Mouse (Mus musculus) CH12.LX (cell line): ENCODE measurements around the gene Tor3a. TPM values are rescaled to one million over a fixed set of nuclear protein-coding genes. Genes with fewer than 3 reads are reported as not detected.

ENCODE experiments used
- DNase-seq: peaks from one replicate; pipeline ENCODE4 v3.0.0-alpha.2; 2013; ENCODE audit errors: extremely low read depth
- H3K27ac ChIP-seq: 2 replicates; pipeline ENCODE4 v1.5.1; 2012; ENCODE audit warnings: low read depth, mild to moderate bottlenecking, control low read depth, moderate library complexity; ENCODE audit not compliant: insufficient read depth
- H3K27me3 ChIP-seq: replicated peaks from 2 replicates; pipeline ENCODE3; 2012; ENCODE audit warnings: inconsistent platforms
- H3K36me3 ChIP-seq, 2 experiments: replicated peaks in 1 of 2; 2 replicates each; pipeline versions ENCODE3 to v1.6.1; 2012; ENCODE audit warnings: inconsistent platforms in 1 of 2, low read length in 1 of 2, mild to moderate bottlenecking in 1 of 2, mixed read lengths in 1 of 2, moderate library complexity in 1 of 2; ENCODE audit not compliant: control insufficient read depth in 1 of 2, insufficient read depth in 1 of 2
- H3K4me1 ChIP-seq, 2 experiments: 2 replicates each; pipeline ENCODE4 v1.6.1; 2012; ENCODE audit warnings: inconsistent platforms in 1 of 2, moderate library complexity in 1 of 2; ENCODE audit not compliant: insufficient read depth in 2 of 2, control insufficient read depth in 1 of 2
- H3K4me2 ChIP-seq: 2 replicates; pipeline ENCODE4 v1.6.1; 2012; ENCODE audit warnings: low read depth, mild to moderate bottlenecking, control low read depth; ENCODE audit not compliant: poor library complexity, insufficient read depth, severe bottlenecking
- H3K4me3 ChIP-seq, 3 experiments: fragments of 150-350 bp in 1 of 3; sonication (generic) in 1 of 3; replicated peaks in 1 of 3; 2 replicates each; pipeline versions ENCODE3 to v1.5.1; 2011 to 2012; ENCODE audit warnings: low read depth in 2 of 3, low read length in 2 of 3, mild to moderate bottlenecking in 2 of 3, moderate library complexity in 2 of 3, control low read depth in 1 of 3, improper control_type of control experiment in 1 of 3, inconsistent platforms in 1 of 3, mixed read lengths in 1 of 3; ENCODE audit not compliant: poor library complexity in 1 of 3
- H3K79me2 ChIP-seq: replicated peaks from 2 replicates; pipeline ENCODE4 v1.6.1; 2012; ENCODE audit warnings: mild to moderate bottlenecking, moderate library complexity; ENCODE audit not compliant: control insufficient read depth, poor library complexity, insufficient read depth, severe bottlenecking; ENCODE audit errors: extremely low read depth
- H3K9ac ChIP-seq: 2 replicates; pipeline ENCODE4 v1.6.1; 2012; ENCODE audit warnings: low read depth, mild to moderate bottlenecking, control low read depth, moderate library complexity; ENCODE audit not compliant: insufficient read depth
- H3K9me3 ChIP-seq: replicated peaks from 2 replicates; pipeline ENCODE3; 2012; ENCODE audit warnings: low read length, inconsistent platforms, mixed read lengths
- BHLHE40 ChIP-seq: IDR thresholded peaks from 2 replicates; pipeline ENCODE4 v1.6.1; 2011; ENCODE audit warnings: mild to moderate bottlenecking, low read depth, low read length, improper control_type of control experiment
- CHD1 ChIP-seq: IDR thresholded peaks from 2 replicates; pipeline ENCODE4 v1.6.1; 2012; ENCODE audit warnings: low read depth, low read length, improper control_type of control experiment, inconsistent platforms
- CTCF ChIP-seq, 2 experiments: IDR thresholded peaks in 1 of 2; conservative IDR thresholded peaks in 1 of 2; 2 replicates each; pipeline ENCODE4 v1.5.1; 2011 to 2012; ENCODE audit warnings: low read depth in 2 of 2, low read length in 2 of 2, improper control_type of control experiment in 1 of 2, inconsistent platforms in 1 of 2, mild to moderate bottlenecking in 1 of 2, moderate library complexity in 1 of 2
- ELF1 ChIP-seq: IDR thresholded peaks from 2 replicates; pipeline ENCODE4 v1.6.1; 2014; ENCODE audit warnings: low read depth, mild to moderate bottlenecking, inconsistent platforms, low read length, improper control_type of control experiment
- JUN ChIP-seq: IDR thresholded peaks from 2 replicates; pipeline ENCODE4 v1.6.1; 2011; ENCODE audit warnings: low read depth, mild to moderate bottlenecking, low read length, improper control_type of control experiment, moderate library complexity; ENCODE audit not compliant: insufficient read depth
- JUND ChIP-seq: conservative IDR thresholded peaks from 2 replicates; pipeline ENCODE4 v1.6.1; 2011; ENCODE audit warnings: low read depth, low read length, improper control_type of control experiment
- KAT2A ChIP-seq: IDR thresholded peaks from 2 replicates; pipeline ENCODE4 v1.6.1; 2012; ENCODE audit warnings: low read length, improper control_type of control experiment, inconsistent platforms; ENCODE audit not compliant: insufficient replicate concordance
- MAZ ChIP-seq: IDR thresholded peaks from 2 replicates; pipeline ENCODE4 v1.6.1; 2012; ENCODE audit warnings: low read depth, mild to moderate bottlenecking, inconsistent platforms, low read length, improper control_type of control experiment, moderate library complexity
- MEF2A ChIP-seq: IDR thresholded peaks from 2 replicates; pipeline ENCODE4 v1.6.1; 2014; ENCODE audit warnings: low read depth, mild to moderate bottlenecking, inconsistent platforms, low read length, improper control_type of control experiment, borderline replicate concordance
- NELFE ChIP-seq: IDR thresholded peaks from 2 replicates; pipeline ENCODE4 v1.6.1; 2011; ENCODE audit warnings: low read depth, low read length, improper control_type of control experiment
- RCOR1 ChIP-seq: conservative IDR thresholded peaks from 2 replicates; pipeline ENCODE4 v1.6.1; 2012; ENCODE audit warnings: low read depth, mild to moderate bottlenecking, inconsistent platforms, low read length, improper control_type of control experiment
- SMC3 ChIP-seq: IDR thresholded peaks from 2 replicates; pipeline ENCODE4 v1.6.1; 2011; ENCODE audit warnings: low read depth, low read length, improper control_type of control experiment
- TCF12 ChIP-seq: IDR thresholded peaks from 2 replicates; pipeline ENCODE4 v1.6.1; 2014; ENCODE audit warnings: low read depth, mild to moderate bottlenecking, inconsistent platforms, low read length, improper control_type of control experiment
- UBTF ChIP-seq: IDR thresholded peaks from 2 replicates; pipeline ENCODE4 v1.6.1; 2012; ENCODE audit warnings: low read depth, mild to moderate bottlenecking, inconsistent platforms, low read length, improper control_type of control experiment, moderate library complexity
- USF2 ChIP-seq: conservative IDR thresholded peaks from 2 replicates; pipeline ENCODE4 v1.6.1; 2011; ENCODE audit warnings: low read depth, low read length, improper control_type of control experiment
- ZC3H11A ChIP-seq: IDR thresholded peaks from 2 replicates; pipeline ENCODE4 v1.6.1; 2012; ENCODE audit warnings: low read depth, mild to moderate bottlenecking, inconsistent platforms, low read length, improper control_type of control experiment
- ZKSCAN1 ChIP-seq: IDR thresholded peaks from 2 replicates; pipeline ENCODE4 v1.6.1; 2012; ENCODE audit warnings: low read depth, inconsistent platforms, low read length, improper control_type of control experiment, borderline replicate concordance
- ZMIZ1 ChIP-seq: IDR thresholded peaks from 2 replicates; pipeline ENCODE4 v1.6.1; 2012; ENCODE audit warnings: low read depth, mild to moderate bottlenecking, inconsistent platforms, low read length, improper control_type of control experiment
- dilution Hi-C: fragments of 300-500 bp; cut with MboI; formaldehyde crosslinking; loops from 2 replicates; pipeline ENCODE4 v1.14.3; 2020; ENCODE audit warnings: low sequenced_read_pairs; ENCODE audit not compliant: extremely low pct_unique_long_range_greater_than_20kb, extremely low pct_ligation_motif_present
- in situ Hi-C: fragments of 300-500 bp; cut with MboI; formaldehyde crosslinking; loops from 3 replicates; pipeline ENCODE4 v1.14.3; 2019; ENCODE audit warnings: low sequenced_read_pairs, low pct_ligation_motif_present, low pct_unique_long_range_greater_than_20kb, mixed read lengths
- polyA plus RNA-seq: library from polyadenylated mRNA; unstranded; fragments of >175 nt; gene quantifications from 2 replicates; pipeline ENCODE4 v1.2.1, GENCODE M21; 2012; ENCODE audit warnings: low read depth; ENCODE audit not compliant: insufficient read length
- total RNA-seq, 2 experiments: library from RNA; depleted of rRNA; stranded (reverse); fragments of 300-350 nt in 1 of 2; fragments of >200 nt in 1 of 2; gene quantifications; 2 replicates each; pipeline ENCODE4 v1.2.3; 2012 to 2014

Gene Tor3a
- total and polyA plus RNA-seq, 3 experiments: 37.6 to 85.7 (median 53.8) TPM

DNA sequence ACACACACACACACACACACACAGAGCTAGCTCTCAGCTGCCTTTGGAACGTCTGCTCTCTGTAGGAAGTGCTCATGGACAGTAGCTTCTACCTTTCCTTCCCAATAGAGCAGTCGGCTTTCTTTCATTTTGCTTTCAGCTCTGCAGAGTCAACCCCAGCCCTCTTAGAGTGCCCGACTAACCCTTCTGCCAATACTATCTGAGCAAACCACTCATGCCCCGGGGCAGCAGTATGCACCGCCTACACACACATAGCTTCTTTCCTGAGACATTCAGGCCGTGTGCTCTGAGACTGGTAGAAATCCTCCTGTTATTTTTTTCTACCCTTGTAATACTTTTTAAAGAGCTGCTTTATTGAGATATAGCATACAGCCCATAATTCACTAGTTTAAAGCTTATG lies 47.9 kb upstream of the Tor3a start:
- H3K9me3 ChIP-seq: no peaks in the 10 kb centered on the region
- no peak overlapping the region for H3K4me3 ChIP-seq
- H3K4me2 ChIP-seq: no peak overlapping the region
- peaks cover 4% of the 10 kb centered on the region for H3K79me2 ChIP-seq
- peaks cover 13% of the 10 kb centered on the region for H3K27me3 ChIP-seq
- DNase-seq: no peak
- peaks cover 2 to 9% of the 10 kb centered on the region in 2 experiments; a peak in 2 of 4 replicates for H3K4me1 ChIP-seq
- in situ Hi-C loops (no loop called here), dilution Hi-C loops (no loop called here)
- no peak overlapping the region for H3K9ac ChIP-seq
- H3K27ac ChIP-seq: no peak overlapping the region
- no peak for TF ChIP-seq NELFE
- no peak for TF ChIP-seq USF2
- no peak for TF ChIP-seq JUND
- TF ChIP-seq MEF2A: no peak
- no peak for TF ChIP-seq ZKSCAN1
- no peak for TF ChIP-seq CHD1
- TF ChIP-seq TCF12: no peak
- TF ChIP-seq BHLHE40: no peak
- TF ChIP-seq KAT2A: no peak
- TF ChIP-seq ZC3H11A: no peak
- TF ChIP-seq ELF1: no peak
- no peak for TF ChIP-seq SMC3
- TF ChIP-seq CTCF (conservative IDR thresholded peaks at IDR 0.05 in 1 of 2, IDR thresholded peaks at IDR 0.05 in 1 of 2; ENCODE audit: low read depth in 2 of 2, low read length in 2 of 2): no peak
- TF ChIP-seq RCOR1: no peak
- no peak for TF ChIP-seq UBTF
- no peak for TF ChIP-seq MAZ
- TF ChIP-seq JUN: no peak
- H3K36me3 ChIP-seq: no peaks in the 10 kb centered on the region

DNA sequence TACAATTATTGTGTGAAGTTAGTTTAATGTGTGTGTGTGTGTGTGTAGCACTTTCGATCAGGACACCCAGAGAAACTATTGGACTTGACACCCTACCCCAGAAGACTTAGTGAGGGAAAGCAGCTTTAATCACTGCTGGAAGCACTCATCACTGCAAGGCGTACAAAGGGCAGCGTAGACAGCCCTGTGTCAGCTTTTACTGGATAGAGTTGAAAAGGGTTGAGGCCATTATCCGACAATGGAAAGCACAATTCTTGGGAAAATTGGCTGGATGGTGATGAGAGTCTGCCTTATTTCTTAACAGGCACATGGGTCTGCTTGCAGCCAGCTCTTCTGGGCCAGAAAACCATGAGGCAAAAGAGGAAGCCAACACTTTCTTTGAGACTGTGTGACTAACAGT lies 45.9 kb upstream of the Tor3a start:
- Histone ChIP-seq H3K27ac (no peak overlapping the region), H3K36me3 (peaks cover 3 to 14% of the 10 kb centered on the region in 2 experiments), H3K4me1 (peaks cover 2 to 16% of the 10 kb centered on the region in 2 experiments; a peak in 2 of 4 replicates), H3K79me2 (peaks cover 4% of the 10 kb centered on the region), H3K9ac (no peak overlapping the region), H3K9me3 (no peaks in the 10 kb centered on the region), H3K27me3 (peaks cover 13% of the 10 kb centered on the region), H3K4me2 (no peak overlapping the region), H3K4me3 (no peak overlapping the region)
- dilution Hi-C loops (no loop called here), in situ Hi-C loops (no loop called here)
- no peak for DNase-seq
- TF ChIP-seq JUN (no peak), ZMIZ1 (no peak), TCF12 (no peak)
